Mouse (Mus musculus) G1E (cell line): ENCODE data around the gene Kcne2. TPM values are rescaled to one million over a fixed set of nuclear protein-coding genes. Genes with fewer than 3 reads are reported as not detected.

Experiments used
- ATAC-seq: 2 replicates; pipeline ENCODE4 v1.8.0; 2016; ENCODE audit warnings: mild to moderate bottlenecking; ENCODE audit not compliant: insufficient number of reproducible peaks, poor library complexity, low FRiP score, severe bottlenecking; ENCODE audit errors: extremely low read depth
- DNase-seq: peaks from one replicate; pipeline ENCODE4 v3.0.0; 2012; ENCODE audit warnings: low spot score
- H3K27me3 ChIP-seq: 2 replicates; pipeline ENCODE4 v1.6.1; 2012; ENCODE audit warnings: mild to moderate bottlenecking, low read length, inconsistent platforms; ENCODE audit not compliant: insufficient read depth
- H3K36me3 ChIP-seq: replicated peaks from 2 replicates; pipeline ENCODE3; 2012; ENCODE audit warnings: mild to moderate bottlenecking, inconsistent platforms
- H3K4me1 ChIP-seq: 2 replicates; pipeline ENCODE4 v1.6.1; 2012; ENCODE audit warnings: low read depth, low read length, inconsistent platforms, mixed read lengths; ENCODE audit not compliant: insufficient read depth
- H3K4me3 ChIP-seq: 2 replicates; pipeline ENCODE4 v1.5.1; 2012; ENCODE audit warnings: low read depth, mild to moderate bottlenecking, inconsistent platforms, low read length, moderate library complexity, mixed read lengths
- H3K9me3 ChIP-seq: replicated peaks from 2 replicates; pipeline ENCODE4 v1.6.1; 2012; ENCODE audit warnings: inconsistent platforms
- CTCF ChIP-seq: IDR thresholded peaks from 2 replicates; pipeline ENCODE4 v1.5.1; 2012; ENCODE audit warnings: low read depth, low read length, inconsistent platforms, mixed read lengths
- GATA1 ChIP-seq: IDR thresholded peaks from 2 replicates; pipeline ENCODE4 v1.6.1; 2012; ENCODE audit warnings: borderline replicate concordance, low read length, inconsistent platforms, mixed read lengths
- GATA2 ChIP-seq: IDR thresholded peaks from 2 replicates; pipeline ENCODE4 v1.6.1; 2012; ENCODE audit warnings: low read depth, low read length, inconsistent platforms, borderline replicate concordance
- POLR2AphosphoS5 ChIP-seq: IDR thresholded peaks from 2 replicates; pipeline ENCODE4 v1.6.1; 2012; ENCODE audit warnings: low read depth, low read length, inconsistent platforms; ENCODE audit not compliant: insufficient replicate concordance
- TAL1 ChIP-seq: conservative IDR thresholded peaks from 2 replicates; pipeline ENCODE4 v1.6.1; 2012; ENCODE audit warnings: low read depth, low read length, inconsistent platforms, mixed read lengths
- polyA plus RNA-seq: library from polyadenylated mRNA; stranded (reverse); fragments of >175 nt; gene quantifications from 2 replicates; pipeline ENCODE4 v1.2.3, GENCODE M21; 2012
- total RNA-seq, 2 experiments: library from RNA; stranded (forward) in 1 of 2; stranded (reverse) in 1 of 2; fragments of 200-1000 nt in 1 of 2; fragments of >200 nt in 1 of 2; fragmentation: Nextera tagmentation in 1 of 2; gene quantifications; 2 replicates each; pipeline ENCODE4 v1.2.3; 2014 to 2017

Kcne2 gene
- total and polyA plus RNA-seq, 3 experiments, result 0.11 TPM; not detected in 2

DNA sequence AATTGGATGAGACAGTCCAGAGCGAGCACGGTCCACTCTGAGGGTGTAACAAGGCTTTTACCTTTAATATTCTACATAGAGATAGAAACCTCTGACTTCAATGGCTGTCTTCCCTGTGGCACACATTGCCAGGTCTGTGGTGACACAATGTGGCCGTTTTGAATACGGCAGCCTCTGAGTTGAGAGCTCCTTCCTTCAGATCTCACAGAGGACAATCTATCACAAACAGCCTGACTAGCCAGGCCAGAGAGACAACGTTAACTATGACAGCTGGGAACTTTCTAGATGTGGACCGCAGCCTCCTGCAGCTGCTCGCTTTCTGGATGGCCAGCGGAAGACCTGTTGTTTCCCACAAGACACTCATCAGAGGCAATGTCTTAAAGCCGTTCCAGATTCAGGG lies 3.4 kb upstream of the Kcne2 start:
- TF ChIP-seq GATA2 (no peak), TAL1 (no peak), POLR2AphosphoS5 (no peak), GATA1 (no peak), CTCF (no peak)
- H3K4me3 ChIP-seq, result no peak overlapping the region
- no peaks in the 10 kb centered on the region; the same call in 1 of the 2 replicates for H3K9me3 ChIP-seq
- peaks cover 39% of the 10 kb centered on the region for H3K27me3 ChIP-seq
- no peak for ATAC-seq
- peaks cover 4% of the 10 kb centered on the region; the same call in 1 of the 2 replicates for H3K4me1 ChIP-seq
- no peaks in the 10 kb centered on the region for H3K36me3 ChIP-seq
- DNase-seq, result no peak

DNA sequence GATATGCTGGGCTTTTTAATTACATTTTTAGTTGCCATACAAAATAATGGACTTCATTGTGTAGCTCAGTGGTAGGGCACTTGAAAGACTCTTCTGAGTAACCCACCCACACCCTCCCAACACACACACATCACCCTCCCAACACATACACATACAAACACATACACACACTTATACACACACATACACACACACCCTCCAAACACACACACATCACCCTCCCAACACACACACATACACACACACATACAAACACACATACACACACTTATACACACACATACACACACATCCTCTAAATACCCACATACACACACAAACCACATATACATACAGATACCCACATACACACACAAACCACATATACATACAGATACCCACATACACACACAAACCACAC lies 2.1 kb upstream of the Kcne2 start:
- DNase-seq (no peak), ATAC-seq (no peak)
- Histone ChIP-seq H3K36me3 (no peaks in the 10 kb centered on the region), H3K9me3 (no peaks in the 10 kb centered on the region; the same call in 1 of the 2 replicates), H3K27me3 (peaks cover 39% of the 10 kb centered on the region), H3K4me3 (no peak overlapping the region), H3K4me1 (peaks cover 4% of the 10 kb centered on the region; the same call in 1 of the 2 replicates)
- TF ChIP-seq TAL1 (no peak), POLR2AphosphoS5 (no peak), GATA2 (no peak), GATA1 (no peak), CTCF (no peak)

DNA sequence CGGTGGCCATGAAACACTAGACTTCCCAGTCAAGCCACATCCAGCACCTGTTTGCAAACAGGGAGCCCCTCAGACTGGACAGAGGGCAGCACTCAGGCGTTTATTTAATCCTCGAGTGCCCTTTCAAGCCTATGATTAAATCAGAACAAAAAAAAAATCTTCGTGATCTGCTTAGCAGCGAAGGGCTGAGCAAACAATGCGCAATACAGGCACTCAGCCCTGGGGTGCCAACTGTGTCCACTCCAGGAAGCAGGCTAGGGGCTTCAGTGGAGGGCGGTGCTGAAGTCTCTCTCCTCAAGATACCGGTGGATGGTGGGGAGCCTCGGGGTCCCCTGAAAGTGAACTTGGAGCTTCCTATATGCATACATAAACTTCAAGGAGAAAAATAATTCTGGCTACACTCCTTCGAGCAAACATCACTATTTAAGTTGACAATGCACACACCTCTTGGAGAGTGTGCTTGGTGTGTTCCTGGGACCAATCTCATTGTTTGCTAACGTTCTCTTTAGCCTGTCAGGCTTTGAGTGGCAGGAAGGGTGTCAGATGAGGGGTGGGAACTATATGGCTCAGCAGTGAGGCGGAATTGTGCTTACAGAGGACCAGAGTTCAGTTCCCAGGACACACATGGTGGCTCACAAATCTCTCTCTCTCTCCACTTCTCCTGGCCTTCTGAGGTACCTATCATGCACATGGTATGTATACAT lies 2.2 kb downstream of the Kcne2 start:
- no peak for DNase-seq
- TF ChIP-seq GATA1, result no peak
- TF ChIP-seq CTCF, result no peak
- TF ChIP-seq POLR2AphosphoS5, result no peak
- no peak for TF ChIP-seq GATA2
- no peak for TF ChIP-seq TAL1
- Histone ChIP-seq H3K4me3 (no peak overlapping the region), H3K36me3 (no peaks in the 10 kb centered on the region), H3K9me3 (no peaks in the 10 kb centered on the region), H3K4me1 (peaks cover 3% of the 10 kb centered on the region; the same call in 1 of the 2 replicates), H3K27me3 (peaks cover 48% of the 10 kb centered on the region)
- ATAC-seq, result no peak

DNA sequence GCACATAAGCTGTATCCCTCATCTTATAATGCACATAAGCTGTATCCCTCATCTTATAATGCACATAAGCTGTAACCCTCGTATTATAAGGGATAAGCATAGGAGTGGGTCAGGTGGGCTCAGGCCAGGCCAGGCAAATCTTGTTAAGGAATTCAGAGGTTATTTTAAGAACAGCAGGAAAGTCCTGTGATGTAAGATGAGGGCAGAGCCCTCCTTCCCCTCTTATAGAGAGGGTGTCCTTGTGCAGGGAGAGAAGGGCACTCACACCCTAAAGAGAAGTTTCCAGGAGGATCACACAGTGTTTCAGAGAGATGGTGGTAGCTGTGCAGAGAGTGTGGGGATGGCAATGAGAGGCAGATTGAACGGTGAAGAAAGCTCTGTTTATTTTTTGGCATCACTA lies 3.1 kb downstream of the Kcne2 start:
- Histone ChIP-seq H3K4me1 (peaks cover 6% of the 10 kb centered on the region), H3K36me3 (no peaks in the 10 kb centered on the region), H3K9me3 (no peaks in the 10 kb centered on the region), H3K4me3 (no peak overlapping the region), H3K27me3 (peaks cover 48% of the 10 kb centered on the region)
- DNase-seq, result no peak
- ATAC-seq, result no peak
- TF ChIP-seq GATA1, result no peak
- TF ChIP-seq POLR2AphosphoS5, result no peak
- no peak for TF ChIP-seq CTCF
- TF ChIP-seq GATA2, result no peak

DNA sequence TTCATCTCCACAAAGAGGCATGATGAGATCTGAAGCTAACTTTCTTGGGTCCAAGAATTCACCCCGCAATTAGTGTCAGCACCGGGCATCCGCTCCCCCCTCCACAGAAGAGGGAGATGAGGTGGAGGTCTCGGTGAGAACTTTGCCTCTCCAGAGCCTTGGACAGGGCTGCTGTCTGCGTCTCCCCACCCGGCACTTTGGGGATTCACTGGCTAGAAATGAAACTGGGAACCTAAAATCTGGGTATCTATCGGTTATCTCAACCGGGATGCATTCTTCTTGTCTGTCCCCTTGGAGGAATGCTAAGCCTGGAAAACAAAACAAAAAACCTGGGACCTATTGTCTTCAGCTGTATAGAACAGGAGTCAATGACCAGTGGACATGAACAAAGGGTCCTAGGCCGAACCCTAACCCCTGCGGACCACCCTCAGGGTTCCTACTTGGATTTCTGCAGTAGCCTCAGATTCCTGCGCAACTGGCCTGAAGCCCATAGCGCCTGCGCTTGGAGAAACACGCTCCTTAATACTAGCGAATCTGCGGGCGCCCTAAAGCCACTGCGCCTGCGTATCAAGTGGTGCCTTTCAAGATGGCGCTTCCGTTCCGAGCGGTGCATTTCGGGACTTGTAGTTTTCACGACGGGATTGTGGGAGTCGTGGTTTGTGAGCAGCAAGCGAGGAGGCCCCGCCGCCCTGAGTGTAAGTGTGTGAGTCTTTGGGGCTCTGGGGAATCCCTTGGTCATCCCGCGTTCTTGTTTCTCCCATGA lies 8.6 kb downstream of the Kcne2 start, which contains the start of gene Smim11:
Gene Smim11, plus strand, starts transcription at position 638 of the 763 bp plus-strand sequence.
- Histone ChIP-seq H3K4me3 (peak within 1 kb of the TSS; percentile 75), H3K4me1 (peaks cover 29% of the 10 kb centered on the region), H3K9me3 (no peaks in the 10 kb centered on the region), H3K27me3 (peaks cover 12% of the 10 kb centered on the region), H3K36me3 (peaks cover 15% of the 10 kb centered on the region)
- ATAC-seq, result peak; percentile 80
- TF ChIP-seq GATA1 (no peak), GATA2 (no peak), TAL1 (no peak), CTCF (no peak), POLR2AphosphoS5 (no peak)
- DNase-seq, result peak; percentile 78

DNA sequence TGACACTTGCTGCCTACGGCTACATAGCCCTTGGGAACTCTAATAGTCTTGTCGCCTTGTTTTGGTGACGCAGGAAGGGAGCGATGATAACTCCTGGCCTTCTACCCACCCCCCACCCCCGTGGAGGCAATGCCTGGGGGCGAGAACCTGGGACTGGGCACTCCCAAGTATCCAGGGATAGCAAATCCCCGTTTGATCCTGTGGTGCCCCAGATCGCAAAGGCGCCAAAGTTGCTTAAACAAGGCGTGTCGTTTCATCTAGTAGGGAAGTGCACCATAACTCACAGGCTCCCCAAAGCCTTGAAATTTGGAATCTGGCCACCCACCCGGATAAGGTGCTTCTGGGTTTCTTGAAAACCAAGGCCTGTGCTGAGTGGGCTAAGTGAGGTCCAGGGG lies 9.2 kb downstream of the Kcne2 start:
- H3K27me3 ChIP-seq, result peaks cover 12% of the 10 kb centered on the region
- no peaks in the 10 kb centered on the region for H3K9me3 ChIP-seq
- ATAC-seq, result peak; percentile 36; the same call in 1 of the 2 replicates
- H3K4me3 ChIP-seq, result peak overlapping the region; percentile 75
- peak; percentile 29 for DNase-seq
- peaks cover 21% of the 10 kb centered on the region for H3K36me3 ChIP-seq
- H3K4me1 ChIP-seq, result peaks cover 29% of the 10 kb centered on the region
- no peak for TF ChIP-seq TAL1
- TF ChIP-seq GATA1, result no peak
- no peak for TF ChIP-seq POLR2AphosphoS5
- no peak for TF ChIP-seq GATA2
- no peak for TF ChIP-seq CTCF
